Mouse (Mus musculus) MEL (cell line): Measurements from ENCODE around the gene Fbxo41. TPM values are rescaled to one million over a fixed set of nuclear protein-coding genes. Genes with fewer than 3 reads are reported as not detected.

ENCODE experiments used
- DNase-seq: peaks from one replicate; pipeline ENCODE4 v3.0.0; 2011; ENCODE audit warnings: low read depth, low spot score
- H3K27ac ChIP-seq: 2 replicates; pipeline ENCODE4 v1.5.1; 2012; ENCODE audit warnings: low read depth, mild to moderate bottlenecking, control low read depth, low read length, moderate library complexity; ENCODE audit not compliant: control insufficient read depth
- H3K27me3 ChIP-seq, 2 experiments: fragments of 150-350 bp in 1 of 2; sonication (generic) in 1 of 2; 2 replicates each; pipeline ENCODE4 v1.6.1; 2012; ENCODE audit warnings: low read length in 2 of 2, mild to moderate bottlenecking in 2 of 2, improper control_type of control experiment in 1 of 2, moderate library complexity in 1 of 2; ENCODE audit not compliant: insufficient read depth in 2 of 2, control insufficient read depth in 1 of 2
- H3K36me3 ChIP-seq, 2 experiments: 2 replicates each; pipeline ENCODE4 v1.6.1; 2012 to 2014; ENCODE audit warnings: low read length in 2 of 2, improper control_type of control experiment in 1 of 2, inconsistent platforms in 1 of 2, mild to moderate bottlenecking in 1 of 2; ENCODE audit not compliant: insufficient read depth in 2 of 2, control insufficient read depth in 1 of 2
- H3K4me1 ChIP-seq, 2 experiments: fragments of 150-350 bp in 1 of 2; sonication (generic) in 1 of 2; 2 replicates each; pipeline ENCODE4 v1.6.1; 2012; ENCODE audit warnings: low read length in 2 of 2, improper control_type of control experiment in 1 of 2, mild to moderate bottlenecking in 1 of 2; ENCODE audit not compliant: insufficient read depth in 2 of 2, control insufficient read depth in 1 of 2
- H3K4me3 ChIP-seq, 2 experiments: fragments of 150-350 bp in 1 of 2; sonication (generic) in 1 of 2; 2 replicates each; pipeline ENCODE4 v1.5.1; 2012; ENCODE audit warnings: low read depth in 2 of 2, low read length in 2 of 2, mild to moderate bottlenecking in 2 of 2, moderate library complexity in 2 of 2, control low read depth in 1 of 2, improper control_type of control experiment in 1 of 2; ENCODE audit not compliant: control insufficient read depth in 1 of 2, insufficient read depth in 1 of 2
- H3K79me2 ChIP-seq: 2 replicates; pipeline ENCODE4 v1.6.1; 2012; ENCODE audit warnings: mild to moderate bottlenecking, low read length, moderate library complexity; ENCODE audit not compliant: control insufficient read depth, poor library complexity, insufficient read depth
- H3K9ac ChIP-seq: 2 replicates; pipeline ENCODE4 v1.6.1; 2012; ENCODE audit warnings: low read depth, mild to moderate bottlenecking, control low read depth, low read length, moderate library complexity; ENCODE audit not compliant: control insufficient read depth, poor library complexity, severe bottlenecking
- H3K9me3 ChIP-seq: fragments of 150-350 bp; sonication (generic); replicated peaks from 2 replicates; pipeline ENCODE4 v1.6.1; 2012; ENCODE audit warnings: mild to moderate bottlenecking, low read length, improper control_type of control experiment, moderate library complexity; ENCODE audit not compliant: insufficient read depth
- BHLHE40 ChIP-seq: IDR thresholded peaks from 2 replicates; pipeline ENCODE4 v1.6.1; 2012; ENCODE audit warnings: low read depth, mild to moderate bottlenecking, inconsistent platforms, low read length, improper control_type of control experiment, borderline replicate concordance
- CHD1 ChIP-seq: IDR thresholded peaks from 2 replicates; pipeline ENCODE4 v1.6.1; 2012; ENCODE audit warnings: low read depth, mild to moderate bottlenecking, inconsistent platforms, low read length, improper control_type of control experiment
- CHD2 ChIP-seq: IDR thresholded peaks from 2 replicates; pipeline ENCODE4 v1.6.1; 2011; ENCODE audit warnings: low read length, improper control_type of control experiment
- ELF1 ChIP-seq: IDR thresholded peaks from 2 replicates; pipeline ENCODE4 v1.6.1; 2014; ENCODE audit warnings: low read depth, mild to moderate bottlenecking, inconsistent platforms, low read length, improper control_type of control experiment, moderate library complexity
- EP300 ChIP-seq, 2 experiments: IDR thresholded peaks; 2 replicates each; pipeline ENCODE4 v1.6.1; 2011; ENCODE audit warnings: improper control_type of control experiment in 2 of 2, low read length in 2 of 2, low read depth in 1 of 2, mild to moderate bottlenecking in 1 of 2
- ETS1 ChIP-seq: IDR thresholded peaks from 2 replicates; pipeline ENCODE4 v1.6.1; 2012; ENCODE audit warnings: low read depth, mild to moderate bottlenecking, inconsistent platforms, low read length, improper control_type of control experiment, moderate library complexity
- HCFC1 ChIP-seq: IDR thresholded peaks from 2 replicates; pipeline ENCODE4 v1.6.1; 2012; ENCODE audit warnings: low read depth, mild to moderate bottlenecking, inconsistent platforms, low read length, improper control_type of control experiment, moderate library complexity
- KAT2A ChIP-seq: conservative IDR thresholded peaks from 2 replicates; pipeline ENCODE4 v1.6.1; 2012; ENCODE audit warnings: low read depth, low read length, improper control_type of control experiment, inconsistent platforms
- MAFK ChIP-seq: IDR thresholded peaks from 2 replicates; pipeline ENCODE4 v1.6.1; 2011; ENCODE audit warnings: low read depth, mild to moderate bottlenecking, low read length, improper control_type of control experiment, borderline replicate concordance
- MAX ChIP-seq: IDR thresholded peaks from 2 replicates; pipeline ENCODE4 v1.6.1; 2011; ENCODE audit warnings: low read length, improper control_type of control experiment
- MEF2A ChIP-seq: IDR thresholded peaks from 2 replicates; pipeline ENCODE4 v1.6.1; 2014; ENCODE audit warnings: low read depth, mild to moderate bottlenecking, inconsistent platforms, low read length, improper control_type of control experiment; ENCODE audit not compliant: poor library complexity, insufficient replicate concordance, severe bottlenecking; ENCODE audit errors: extremely low read depth
- MXI1 ChIP-seq: IDR thresholded peaks from 2 replicates; pipeline ENCODE4 v1.6.1; 2011; ENCODE audit warnings: mild to moderate bottlenecking, low read depth, low read length, improper control_type of control experiment
- NRF1 ChIP-seq: IDR thresholded peaks from 2 replicates; pipeline ENCODE4 v1.6.1; 2014; ENCODE audit warnings: low read depth, mild to moderate bottlenecking, inconsistent platforms, low read length, improper control_type of control experiment, moderate library complexity; ENCODE audit not compliant: poor library complexity, insufficient read depth, severe bottlenecking
- POLR2AphosphoS2 ChIP-seq: IDR thresholded peaks from 2 replicates; pipeline ENCODE4 v1.6.1; 2011; ENCODE audit warnings: low read length, improper control_type of control experiment
- POLR2AphosphoS5 ChIP-seq: IDR thresholded peaks from 2 replicates; pipeline ENCODE4 v1.6.1; 2012; ENCODE audit warnings: low read depth, borderline replicate concordance, mild to moderate bottlenecking, inconsistent platforms, low read length, moderate library complexity, mixed read lengths
- RAD21 ChIP-seq: IDR thresholded peaks from 2 replicates; pipeline ENCODE4 v1.6.1; 2011; ENCODE audit warnings: mild to moderate bottlenecking, low read depth, low read length, improper control_type of control experiment
- RCOR1 ChIP-seq: IDR thresholded peaks from 2 replicates; pipeline ENCODE4 v1.6.1; 2012; ENCODE audit warnings: low read depth, mild to moderate bottlenecking, inconsistent platforms, low read length, improper control_type of control experiment
- SIN3A ChIP-seq: IDR thresholded peaks from 2 replicates; pipeline ENCODE4 v1.6.1; 2012; ENCODE audit warnings: low read length, improper control_type of control experiment, inconsistent platforms
- SMC3 ChIP-seq: IDR thresholded peaks from 2 replicates; pipeline ENCODE4 v1.6.1; 2011; ENCODE audit warnings: low read depth, low read length, improper control_type of control experiment
- TCF12 ChIP-seq: IDR thresholded peaks from 2 replicates; pipeline ENCODE4 v1.6.1; 2014; ENCODE audit warnings: low read depth, mild to moderate bottlenecking, inconsistent platforms, low read length, improper control_type of control experiment, moderate library complexity
- USF1 ChIP-seq: IDR thresholded peaks from 2 replicates; pipeline ENCODE4 v1.6.1; 2014; ENCODE audit warnings: low read depth, mild to moderate bottlenecking, inconsistent platforms, low read length, improper control_type of control experiment, moderate library complexity
- ZC3H11A ChIP-seq: IDR thresholded peaks from 2 replicates; pipeline ENCODE4 v1.6.1; 2012; ENCODE audit warnings: low read depth, mild to moderate bottlenecking, inconsistent platforms, low read length, improper control_type of control experiment
- ZKSCAN1 ChIP-seq: IDR thresholded peaks from 2 replicates; pipeline ENCODE4 v1.6.1; 2012; ENCODE audit warnings: low read depth, mild to moderate bottlenecking, inconsistent platforms, low read length, improper control_type of control experiment, moderate library complexity
- ZMIZ1 ChIP-seq: IDR thresholded peaks from 2 replicates; pipeline ENCODE4 v1.6.1; 2012; ENCODE audit warnings: low read depth, mild to moderate bottlenecking, inconsistent platforms, low read length, improper control_type of control experiment, moderate library complexity
- polyA plus RNA-seq, 2 experiments: library from polyadenylated mRNA; stranded (reverse) in 1 of 2; unstranded in 1 of 2; fragments of >175 nt in 1 of 2; fragments of >200 nt in 1 of 2; gene quantifications; 2 replicates each; pipeline versions ENCODE4 v1.2.1 to v1.2.4; 2012; ENCODE audit warnings: low replicate concordance in 2 of 2, low read depth in 1 of 2; ENCODE audit not compliant: insufficient read length in 2 of 2, insufficient read depth in 1 of 2, missing spikeins in 1 of 2
- total RNA-seq: library from RNA; depleted of rRNA; stranded (reverse); fragments of 300-350 nt; gene quantifications from 2 replicates; pipeline ENCODE4 v1.2.3, GENCODE M21; 2012

Gene Fbxo41
- total and polyA plus RNA-seq, 3 experiments: 0.01 to 0.04 TPM; not detected in 1

GRCm38 (mm10) chr6:85513531-85513910 lies 10.7 kb upstream of the Fbxo41 start, which contains the start of gene Egr4:
Egr4 (minus strand) TSS chr6:85513589.
- H3K9me3 ChIP-seq: no peaks in the 10 kb centered on the region
- H3K27ac ChIP-seq: no peak within 1 kb of the TSS
- TF ChIP-seq ZC3H11A: no peak
- no peak for TF ChIP-seq SMC3
- no peak for TF ChIP-seq RCOR1
- no peak for TF ChIP-seq ELF1
- TF ChIP-seq RAD21: no peak
- no peak for TF ChIP-seq TCF12
- no peak for TF ChIP-seq ETS1
- TF ChIP-seq SIN3A: no peak
- TF ChIP-seq MXI1: no peak
- no peak for TF ChIP-seq HCFC1
- no peak for TF ChIP-seq ZMIZ1
- no peak for TF ChIP-seq CHD2
- TF ChIP-seq BHLHE40: no peak
- TF ChIP-seq USF1: no peak
- TF ChIP-seq MAX: no peak
- TF ChIP-seq NRF1: no peak
- TF ChIP-seq EP300 (IDR thresholded peaks at IDR 0.05; ENCODE audit: low read depth in 1 of 2, low read length in 2 of 2): no peak
- TF ChIP-seq POLR2AphosphoS2: no peak
- no peak for TF ChIP-seq CHD1
- no peak for TF ChIP-seq KAT2A
- TF ChIP-seq, all 39 proteins: peak for 0
- Histone ChIP-seq H3K27me3 (no peaks in the 10 kb centered on the region), H3K4me3 (no peak within 1 kb of the TSS), H3K9ac (no peak within 1 kb of the TSS), H3K79me2 (no peaks in the 10 kb centered on the region), H3K4me1 (no peaks in the 10 kb centered on the region), H3K36me3 (no peaks in the 10 kb centered on the region)
- DNase-seq: no peak

- TF ChIP-seq MEF2A: no peak
- TF ChIP-seq ZKSCAN1: no peak
- TF ChIP-seq MAFK: no peak
- TF ChIP-seq POLR2AphosphoS5: no peak
- TF ChIP-seq KAT2A: no peak
- no peak for TF ChIP-seq USF1
- TF ChIP-seq CHD1: no peak
- Histone ChIP-seq H3K9ac (no peak overlapping the region), H3K4me1 (no peaks in the 10 kb centered on the region), H3K4me3 (no peak overlapping the region), H3K27ac (no peak overlapping the region), H3K36me3 (no peaks in the 10 kb centered on the region), H3K79me2 (no peaks in the 10 kb centered on the region), H3K27me3 (no peaks in the 10 kb centered on the region), H3K9me3 (no peaks in the 10 kb centered on the region)
- no peak for DNase-seq
Measured at GRCm38 (mm10) chr6:85512577-85513530, 10.1 kb upstream of the Fbxo41 start.
